Mouse (Mus musculus): ENCODE results near the gene Amt.

GRCm38 (mm10) chr9:108289347-108289746 is 7.3 kb upstream of the Amt start:
- TF ChIP-seq CTCF (IDR thresholded peaks at IDR 0.05; ENCODE audit: low read depth) (no peak), EP300 (IDR thresholded peaks at IDR 0.05; ENCODE audit: low read depth) (no peak)
